Mouse (Mus musculus) MN1 (cell line): Measurements from ENCODE around the gene Zfp663.

Experiments
- DNase-seq: peaks from one replicate; pipeline ENCODE4 v3.0.0-alpha.2; 2016; ENCODE audit warnings: low spot score

Zfp663 gene

DNA sequence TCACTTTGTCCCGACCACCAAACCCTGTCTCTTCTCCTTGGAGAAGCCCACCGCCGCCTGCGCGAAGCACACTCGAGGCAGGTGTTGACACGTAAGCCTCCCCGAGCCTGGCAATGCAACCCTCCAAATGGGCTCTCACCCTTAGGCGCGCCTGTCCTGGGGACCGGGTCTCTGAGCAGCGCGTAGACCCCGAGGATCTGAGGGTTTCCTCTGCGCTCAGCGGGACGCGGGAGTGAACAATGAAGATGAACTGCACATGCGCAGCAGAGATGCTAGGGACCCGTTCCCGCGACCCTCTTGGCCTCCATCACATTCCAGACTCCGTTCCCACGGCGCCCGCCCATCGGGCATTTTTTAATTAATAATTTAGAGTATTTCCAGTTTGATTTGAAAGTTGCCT, at the start of gene Zfp663:
Zfp663 (minus strand) TSS at position 234 of the 400 bp plus-strand sequence.
- peak; percentile 20 for DNase-seq

DNA sequence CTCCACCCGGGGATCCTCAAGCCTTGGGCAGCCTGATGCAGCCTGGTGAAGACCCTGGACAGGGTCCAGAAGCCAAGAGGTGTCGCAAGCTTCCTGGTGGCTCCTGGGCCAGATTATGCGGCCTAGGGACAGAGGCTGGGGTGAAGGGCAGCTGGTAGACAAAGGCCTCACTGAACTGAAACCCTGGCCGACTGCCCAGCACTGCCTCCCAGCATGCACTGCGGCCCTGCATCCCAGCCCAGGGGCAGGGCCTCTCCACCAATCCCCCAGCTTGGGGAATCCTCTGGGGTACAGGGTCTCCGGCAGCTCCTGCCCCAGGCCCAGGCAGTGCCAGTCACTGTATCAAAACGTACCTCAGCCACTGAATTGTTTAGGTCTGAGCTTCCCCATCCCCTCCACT, 48.8 kb upstream of the Zfp663 start:
- peak; percentile 30 for DNase-seq

DNA sequence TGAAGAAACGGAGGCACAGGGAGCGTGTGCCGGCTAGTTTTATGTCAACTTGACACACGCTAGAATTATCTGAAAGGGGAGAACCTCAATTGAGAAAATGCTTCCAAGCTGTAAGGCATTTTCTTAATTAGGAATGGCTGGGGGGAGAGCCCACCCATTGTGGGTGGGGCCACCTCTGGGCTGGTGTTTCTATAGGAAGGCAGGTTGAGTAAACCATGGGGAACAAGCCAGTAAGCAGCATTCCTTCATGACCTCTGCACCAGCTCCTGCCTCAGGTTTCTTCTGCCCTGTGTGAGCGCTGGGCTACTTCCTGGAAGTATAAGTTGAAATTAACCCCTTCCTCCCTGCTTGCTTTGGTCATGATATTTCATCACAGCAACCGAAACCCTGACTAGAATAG, 47.3 kb upstream of the Zfp663 start:
- DNase-seq = no peak

DNA sequence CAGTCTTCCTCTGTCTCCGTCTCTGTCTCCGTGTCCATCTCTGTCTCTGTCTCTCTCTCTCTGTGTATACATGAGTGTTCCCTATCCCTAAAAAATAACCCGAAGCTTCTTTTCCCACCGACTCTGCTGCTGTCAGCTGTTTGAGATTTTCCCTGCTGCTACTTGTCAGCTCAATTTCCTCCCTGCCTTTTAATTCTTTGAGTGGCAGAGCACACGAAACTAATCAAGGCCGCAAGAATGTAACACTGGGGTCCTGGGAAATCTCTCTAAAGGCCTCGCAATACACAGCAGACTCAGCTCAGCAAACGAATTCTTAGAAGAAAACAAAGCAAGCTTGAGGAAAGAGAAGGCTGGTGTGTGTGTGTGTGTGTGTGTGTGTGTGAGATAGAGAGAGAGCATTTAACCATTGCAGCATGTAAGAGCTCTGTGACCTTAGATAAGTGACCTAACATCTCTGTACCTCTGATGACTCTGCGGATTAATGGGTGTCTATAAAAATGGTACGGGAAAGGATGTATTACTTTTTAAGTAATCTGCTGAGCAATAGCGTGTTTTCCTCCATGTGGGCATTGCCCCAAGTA, 46.7 kb upstream of the Zfp663 start:
- DNase-seq = no peak

DNA sequence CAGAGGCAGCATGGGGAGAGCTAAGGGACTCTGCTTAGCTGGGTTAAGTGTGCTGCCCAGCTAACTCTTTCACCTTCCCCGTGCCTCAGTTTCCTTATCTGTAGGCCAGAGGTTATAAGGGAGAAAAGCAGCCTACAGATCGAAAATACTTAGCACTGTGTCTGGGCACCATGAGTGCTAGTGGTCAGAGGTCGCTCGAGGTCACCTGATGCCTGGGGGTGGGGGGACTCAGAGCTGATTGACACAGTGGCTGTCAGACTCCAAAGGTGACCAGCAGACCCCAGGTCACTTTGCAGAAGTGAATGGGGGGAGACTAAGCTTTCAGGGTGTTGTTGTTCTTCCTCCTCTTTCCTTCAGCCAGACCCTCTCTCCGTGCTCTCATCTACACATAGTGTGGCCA, 45.8 kb upstream of the Zfp663 start:
- no peak for DNase-seq

DNA sequence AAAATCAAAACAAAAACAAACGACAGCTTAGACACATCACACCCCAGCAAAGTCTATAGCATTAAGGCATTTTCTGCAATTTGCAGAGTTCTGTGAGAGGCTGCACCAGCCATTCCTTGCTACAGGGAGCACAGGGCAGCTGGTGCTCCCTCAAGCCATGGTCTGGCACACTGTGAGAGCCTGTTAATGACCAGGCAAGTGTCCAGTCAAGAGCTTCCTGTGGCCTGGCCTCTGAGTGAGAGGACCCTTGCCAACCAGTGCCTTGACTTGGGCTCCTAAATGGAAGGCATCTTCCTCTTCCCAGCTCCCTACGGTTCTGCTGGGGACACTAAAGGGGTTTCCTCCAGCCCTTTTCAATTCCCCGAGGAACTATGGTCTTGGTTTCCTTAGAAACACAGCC, 45.4 kb upstream of the Zfp663 start:
- no peak for DNase-seq

DNA sequence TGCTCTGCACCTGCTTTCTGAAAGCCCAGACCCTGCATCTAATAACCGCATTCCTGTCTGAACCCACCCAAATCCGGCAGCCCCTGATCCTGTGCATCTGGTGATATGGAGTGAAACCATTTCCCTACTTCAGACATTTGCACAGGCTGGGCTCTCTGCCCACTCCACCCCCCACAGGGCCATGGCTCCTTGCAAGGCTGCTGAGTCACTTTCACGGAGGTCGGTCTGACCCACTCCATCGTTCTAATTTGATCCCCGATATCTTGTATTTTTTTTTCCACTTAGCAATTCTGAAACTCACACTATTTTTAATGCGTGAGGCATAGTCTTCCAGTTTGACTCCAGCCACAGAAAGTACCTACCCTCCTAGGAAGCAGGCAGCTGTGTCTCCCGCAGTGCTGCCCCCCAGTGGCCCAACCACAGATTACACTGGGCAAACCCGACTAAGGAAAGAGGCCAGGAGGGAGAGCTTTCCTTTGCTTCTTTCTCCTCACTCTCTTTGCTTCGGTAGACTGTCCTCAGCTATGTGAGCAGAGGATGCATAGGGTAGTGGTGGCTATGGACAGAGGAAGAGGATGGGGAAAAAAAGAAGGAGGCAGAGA, 39.3 kb upstream of the Zfp663 start:
- peak; percentile 78 for DNase-seq

DNA sequence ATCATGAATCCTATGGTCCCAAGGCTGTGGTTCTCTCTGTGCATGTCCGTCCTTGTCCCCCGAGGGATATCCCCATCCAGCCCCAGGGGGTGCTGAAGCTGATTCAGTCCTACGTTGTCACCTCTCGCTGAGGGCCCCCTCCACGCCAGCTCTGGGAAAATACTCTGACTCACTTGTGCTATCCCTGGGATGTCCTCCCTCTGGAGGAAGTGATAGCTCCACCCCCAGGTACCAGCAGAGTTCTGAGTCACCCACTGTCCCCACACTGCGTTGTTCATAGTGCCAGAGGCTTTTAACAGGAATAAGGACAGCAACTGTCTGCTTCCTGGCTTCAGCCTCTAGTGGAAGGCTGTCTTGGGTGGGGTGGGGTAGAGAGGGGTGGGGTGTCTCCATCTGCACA, 36.8 kb upstream of the Zfp663 start:
- peak; percentile 51 for DNase-seq

DNA sequence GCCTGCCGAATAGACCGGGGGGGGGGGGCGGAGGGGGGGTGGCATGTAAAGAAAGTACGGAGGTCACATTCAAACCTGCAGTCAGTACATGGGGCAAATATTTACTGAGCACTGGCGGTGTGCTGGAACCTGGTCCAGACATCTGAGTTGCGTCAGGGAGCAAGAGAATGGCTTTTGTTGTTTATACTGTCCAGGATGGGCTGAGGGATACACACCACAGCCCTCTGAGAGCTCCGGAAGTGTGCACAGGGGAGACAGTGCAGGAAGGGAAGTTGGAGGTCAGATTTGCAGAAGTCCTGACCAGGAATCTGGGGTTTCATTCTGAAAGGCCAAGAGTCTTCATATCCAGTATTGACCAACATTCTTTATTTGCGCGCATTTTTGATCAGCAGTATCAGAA, 36.4 kb upstream of the Zfp663 start:
- DNase-seq = no peak

DNA sequence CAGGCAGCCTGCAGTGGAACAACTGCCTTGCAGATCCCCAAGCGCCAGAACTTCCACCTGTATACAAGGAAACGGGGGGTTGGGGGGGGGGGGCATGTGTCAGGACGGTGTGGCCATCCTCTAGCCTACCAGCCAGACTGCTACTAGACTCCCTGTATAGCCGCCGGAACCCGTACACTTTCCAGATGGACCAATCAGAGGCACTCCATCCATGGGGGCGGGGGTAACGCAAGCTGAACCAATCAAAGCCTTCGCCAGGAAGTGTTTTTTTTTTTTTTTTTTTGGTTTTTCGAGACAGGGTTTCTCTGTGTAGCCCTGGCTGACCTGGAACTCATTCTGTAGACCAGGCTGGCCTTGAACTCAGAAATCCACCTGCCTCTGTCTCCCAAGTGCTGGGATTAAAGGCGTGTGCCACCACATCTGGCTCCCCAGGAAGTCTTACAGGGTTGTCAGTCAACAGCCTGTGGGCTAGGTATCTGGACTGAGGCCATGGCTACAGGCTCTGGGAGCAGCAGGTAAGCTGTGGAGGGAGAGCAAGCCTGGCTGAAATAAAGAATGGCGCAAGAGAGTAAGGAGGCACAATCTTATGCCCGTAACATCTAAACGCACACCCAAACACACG, 29.7 kb upstream of the Zfp663 start:
- peak; percentile 84 for DNase-seq

DNA sequence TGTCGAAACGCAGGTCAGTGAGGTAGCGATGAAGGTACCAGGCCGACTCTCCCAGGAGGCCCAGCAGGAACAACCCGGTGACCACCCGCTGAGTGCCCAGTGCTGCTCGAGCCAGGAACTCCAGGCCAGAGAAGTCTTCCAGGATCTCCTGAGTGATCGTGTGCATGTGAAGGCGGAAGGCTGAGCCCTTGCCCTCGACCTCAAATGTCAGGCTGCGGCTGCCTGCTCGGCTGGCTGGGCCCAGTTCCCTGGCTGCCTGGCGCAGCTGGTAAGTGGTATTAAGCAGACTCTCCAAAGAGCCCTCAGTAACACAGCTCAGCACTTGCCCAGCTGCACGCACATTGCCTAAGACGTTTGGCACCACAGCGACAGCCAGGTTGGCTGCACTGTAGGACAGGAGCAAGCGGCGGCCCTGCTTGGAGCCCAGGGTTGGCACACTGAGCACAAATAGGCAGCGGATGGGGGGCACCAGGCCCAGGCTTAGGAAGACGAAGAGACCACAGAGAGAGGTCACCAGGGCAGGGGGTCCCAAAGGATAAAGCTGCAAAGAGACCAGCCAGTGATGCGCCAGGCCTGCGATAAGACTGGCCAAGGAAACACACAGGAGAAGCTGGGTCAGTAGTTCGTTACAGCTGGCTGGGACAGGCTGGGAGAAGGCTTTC, 29.1 kb upstream of the Zfp663 start:
- DNase-seq = peak; percentile 74

DNA sequence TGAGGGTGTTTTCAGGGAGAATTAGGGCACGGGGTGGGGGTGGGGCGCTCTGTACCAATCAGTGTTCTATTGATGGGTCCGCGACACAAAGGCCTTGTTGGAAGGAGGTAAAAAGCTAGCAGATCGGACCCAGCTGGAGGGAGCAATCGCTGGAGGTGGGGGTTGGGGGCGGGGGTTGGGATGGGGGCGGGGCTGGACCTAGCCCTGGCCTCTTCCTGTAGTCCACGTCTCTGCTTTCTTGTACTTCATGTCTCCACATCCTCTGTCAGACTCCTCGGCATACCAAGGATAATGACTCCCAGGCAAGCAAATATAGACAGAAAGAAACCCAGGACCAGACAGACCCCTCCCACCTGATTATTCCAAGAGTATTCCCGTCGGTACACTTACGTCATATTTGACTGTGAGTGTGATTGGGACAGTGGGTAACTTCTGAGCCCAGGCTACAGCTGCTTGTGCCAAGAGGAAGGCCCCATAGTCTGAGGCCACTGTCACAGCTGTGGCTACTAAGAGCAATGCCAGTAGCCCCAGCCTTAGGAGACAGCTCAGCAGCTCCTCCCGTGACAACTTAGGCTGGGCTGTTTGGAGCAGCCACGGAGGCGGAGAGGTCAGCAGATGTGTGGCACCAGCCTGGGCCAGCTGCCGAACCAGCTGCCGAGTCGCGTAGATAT, 28.4 kb upstream of the Zfp663 start:
- DNase-seq = peak; percentile 65

DNA sequence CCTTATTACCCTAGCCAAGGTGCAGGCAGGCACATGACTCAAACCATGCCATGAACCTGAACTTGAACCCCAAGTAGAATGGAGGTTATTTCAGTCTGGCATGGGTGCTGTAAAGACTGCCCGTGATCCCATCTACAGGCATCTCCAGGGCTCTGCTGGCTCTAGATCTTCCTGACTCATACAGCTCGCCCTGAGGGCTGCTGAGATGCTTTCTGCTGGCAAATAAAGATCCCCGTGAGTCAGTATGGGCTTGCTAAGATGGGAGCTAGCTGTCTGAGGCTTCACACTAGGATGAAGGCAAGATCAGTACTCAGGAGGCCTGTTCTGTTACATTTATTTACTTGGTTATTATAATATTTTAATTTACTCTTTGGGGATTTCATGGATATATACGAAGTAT, 23.6 kb upstream of the Zfp663 start:
- DNase-seq = no peak

DNA sequence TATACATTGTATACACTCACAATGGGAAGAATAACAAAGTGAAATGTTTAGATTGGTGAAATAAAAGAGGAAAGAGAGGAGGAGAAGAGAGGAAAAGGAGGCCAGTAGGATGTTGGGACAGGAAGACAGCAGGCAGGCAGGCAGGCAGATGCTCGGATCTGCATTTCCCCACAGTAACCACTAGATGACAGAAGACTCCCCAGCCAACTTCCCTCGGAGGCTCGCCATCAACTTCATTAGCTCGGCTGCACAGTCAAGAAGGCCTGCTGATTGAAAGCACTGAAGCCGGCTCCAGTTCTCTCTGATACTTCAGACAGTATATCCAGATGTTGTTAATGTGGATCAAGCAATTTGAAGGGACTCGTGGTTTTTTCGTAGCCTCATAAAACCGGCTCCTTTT, 23.0 kb upstream of the Zfp663 start:
- peak; percentile 82 for DNase-seq

DNA sequence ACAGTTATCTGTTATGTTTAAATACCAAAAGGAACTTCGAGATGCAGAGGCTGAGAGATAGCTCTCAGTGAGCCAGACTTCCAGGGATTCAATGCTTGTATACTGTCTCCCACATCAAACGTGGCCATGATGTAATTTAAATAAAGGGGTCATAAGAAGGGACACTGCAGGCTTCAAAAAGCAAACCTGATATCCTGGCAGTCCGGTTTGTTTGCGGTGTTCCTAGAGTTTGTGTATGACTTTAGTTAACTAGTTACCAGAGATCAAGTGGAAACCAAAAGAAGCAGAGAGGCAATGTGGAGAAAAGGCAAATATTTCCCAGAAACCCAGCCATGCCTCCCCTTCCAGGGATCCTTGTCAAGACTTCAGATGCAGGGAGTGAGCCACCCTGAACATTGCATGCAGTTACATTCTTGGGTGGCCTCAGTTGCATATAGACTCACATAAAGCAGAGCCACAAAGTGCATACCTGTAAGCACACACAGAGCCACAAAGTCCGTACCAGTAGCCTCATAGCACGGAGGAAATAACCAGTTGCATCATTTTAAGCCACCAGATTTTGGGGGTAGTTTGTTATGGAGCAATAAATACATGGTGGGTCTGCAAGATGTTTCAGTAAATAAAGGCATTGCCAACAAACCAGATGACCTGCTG, 20.9 kb upstream of the Zfp663 start:
- no peak for DNase-seq

DNA sequence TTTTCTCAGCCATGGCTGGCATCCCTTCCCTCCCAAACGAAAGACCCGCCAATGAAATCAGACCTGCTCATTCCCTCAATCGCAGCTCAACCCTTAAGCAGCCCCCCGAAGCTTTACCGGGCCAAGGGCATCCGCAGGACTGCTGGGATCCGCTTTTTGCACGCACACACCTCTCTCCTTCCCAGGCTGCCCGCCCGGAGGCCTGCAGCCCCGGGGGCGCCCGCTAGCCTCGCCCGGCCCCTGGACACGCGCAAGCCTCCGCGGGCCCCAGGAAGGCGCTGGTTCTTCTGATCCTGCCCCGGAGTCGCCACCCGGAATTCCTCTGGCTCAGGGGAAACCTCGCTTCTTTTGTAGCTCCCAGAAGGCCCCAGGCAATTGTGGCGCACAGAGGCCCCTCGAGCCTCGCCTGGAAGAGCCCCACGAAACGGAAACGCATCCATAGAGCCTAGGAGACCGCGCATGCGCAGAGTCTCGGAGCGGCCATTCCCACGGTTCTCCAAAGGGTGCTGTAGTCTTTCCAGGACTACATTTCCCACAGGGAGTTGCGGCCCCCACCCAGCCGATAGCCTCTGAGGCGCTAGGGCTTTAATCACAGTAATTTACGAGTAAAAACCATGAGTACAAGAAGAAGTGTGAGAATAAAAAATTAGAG, 19.4 kb upstream of the Zfp663 start, which contains the start of gene Zfp334:
Zfp334 (minus strand) TSS at position 416 of the 652 bp plus-strand sequence.
- peak; percentile 97 for DNase-seq

DNA sequence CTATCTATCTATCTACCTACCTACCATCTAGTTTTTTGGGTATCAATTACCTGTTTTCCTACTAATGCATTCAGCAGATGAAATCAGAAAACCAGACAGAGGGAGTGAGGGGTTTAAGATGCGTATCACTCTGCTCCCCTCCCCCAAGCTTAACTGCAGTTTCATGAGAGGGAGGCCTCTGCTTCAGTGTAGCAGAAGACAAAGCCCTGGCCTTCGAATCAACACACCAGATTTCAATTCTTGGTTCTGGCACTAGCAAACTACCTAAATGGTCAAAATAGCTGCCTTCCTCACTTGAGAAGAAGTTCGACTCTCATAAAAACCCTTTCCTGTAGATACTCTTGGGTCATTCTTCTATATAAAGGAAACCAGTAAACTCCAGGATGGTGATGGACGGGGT, 18.8 kb upstream of the Zfp663 start:
- no peak for DNase-seq

DNA sequence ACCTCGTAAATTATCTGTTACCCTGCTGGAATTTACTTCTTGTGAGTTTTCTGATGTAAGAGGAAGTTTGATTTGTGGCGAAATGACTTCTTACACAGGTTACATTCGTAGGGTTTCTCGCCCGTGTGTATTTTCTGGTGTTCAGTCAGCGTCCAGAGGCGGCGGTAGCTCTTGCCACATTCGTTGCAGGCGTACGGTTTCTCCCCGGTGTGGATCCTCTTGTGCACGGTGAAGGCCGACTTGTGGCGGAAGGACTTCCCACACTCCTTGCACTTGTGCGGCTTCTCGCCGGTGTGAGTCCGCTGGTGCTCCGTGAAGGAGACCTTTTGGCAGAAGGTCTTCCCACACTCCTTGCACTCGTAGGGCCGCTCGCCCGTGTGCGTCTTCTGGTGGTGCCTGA, 11.5 kb upstream of the Zfp663 start:
- DNase-seq = no peak

DNA sequence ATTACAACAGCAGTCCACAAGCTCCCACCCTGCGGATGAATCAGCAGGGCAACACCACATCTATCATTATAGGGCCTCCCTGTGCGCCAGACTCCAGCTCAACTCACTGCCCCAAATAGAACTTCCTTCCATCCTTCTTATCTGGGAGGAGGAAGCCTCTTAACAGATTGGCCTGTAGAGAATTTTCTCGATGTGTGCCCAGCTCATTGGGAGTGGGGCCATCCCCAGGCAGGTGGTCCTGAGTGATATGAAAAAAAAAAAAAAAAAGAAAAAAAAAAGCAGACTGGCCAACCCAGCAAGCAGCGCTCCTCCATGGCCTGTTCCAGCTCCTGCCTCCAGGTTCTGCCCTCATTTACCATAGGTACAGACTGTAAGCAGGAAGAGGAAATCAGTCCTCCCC, 7.5 kb upstream of the Zfp663 start:
- no peak for DNase-seq

DNA sequence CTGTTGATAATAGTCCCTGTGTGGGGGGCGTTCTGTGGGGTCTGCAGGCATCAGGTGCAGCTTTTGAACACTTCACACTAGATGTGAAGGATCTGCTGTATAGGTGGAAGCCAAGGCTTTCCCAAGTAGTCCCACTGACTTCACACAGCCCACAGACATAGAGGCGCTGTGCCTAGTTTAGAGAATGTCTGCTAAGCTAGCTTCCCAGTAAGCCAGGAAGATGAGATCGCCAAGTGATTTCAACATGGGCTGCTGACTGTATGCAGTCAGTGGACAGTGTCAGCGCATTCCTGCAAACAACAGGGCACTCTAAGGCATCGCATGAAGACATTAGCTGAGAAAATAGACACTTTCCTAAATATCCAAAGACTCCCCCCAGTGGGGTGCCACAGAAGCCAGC, 6.9 kb upstream of the Zfp663 start:
- DNase-seq = no peak

DNA sequence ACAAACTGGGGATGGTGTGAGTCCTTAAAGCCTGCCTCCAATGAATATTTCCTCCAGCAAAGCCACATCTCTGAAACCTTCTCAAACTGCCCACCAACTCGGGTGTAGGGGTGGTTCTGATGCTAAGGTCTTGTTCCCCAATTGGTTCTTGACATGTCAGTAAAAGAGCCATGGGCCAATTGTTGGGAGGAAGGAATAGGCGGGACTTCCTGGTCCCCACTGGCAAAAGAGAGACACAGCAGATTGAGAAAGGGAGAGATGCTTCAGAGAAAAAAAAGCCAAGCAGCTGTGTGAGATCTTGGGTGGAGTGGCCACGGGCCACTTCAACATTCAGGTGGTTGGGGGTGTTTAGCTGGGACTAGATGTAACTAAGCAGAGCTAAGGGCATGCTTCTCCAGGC, 2.5 kb upstream of the Zfp663 start:
- DNase-seq = no peak

DNA sequence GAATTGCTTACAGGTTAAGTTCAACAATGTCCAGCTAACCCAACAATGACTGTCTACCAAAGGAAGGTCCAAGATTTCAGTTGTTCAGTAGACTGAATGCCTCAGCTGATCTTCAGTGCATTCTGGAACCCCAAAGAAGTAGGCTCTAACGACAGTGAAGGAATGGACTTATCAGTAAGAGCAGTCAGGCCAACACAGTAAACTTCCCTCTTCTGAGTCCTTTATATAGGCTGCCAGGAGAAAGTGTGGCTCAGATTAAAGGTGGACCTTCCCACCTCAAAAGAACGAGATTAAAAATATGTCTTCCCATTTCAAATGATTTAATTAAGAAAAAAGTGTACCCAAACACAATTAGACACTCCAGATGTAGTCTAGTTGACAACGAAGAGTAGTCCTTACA, 1.8 kb upstream of the Zfp663 start:
- no peak for DNase-seq
